Mouse (Mus musculus) megakaryocyte, embryonic 14.5 days (primary cell): ENCODE measurements at regions not wholly inside any gene's neighbourhood (a gene's known extent, or its start where the extent isn't known, plus 50 kb on each side); places are given as distances from the start of the nearest gene placed in this dataset.

Source experiments
- H3K27me3 ChIP-seq: replicated peaks from 2 replicates; pipeline ENCODE3; 2012; ENCODE audit warnings: inconsistent platforms
- H3K36me3 ChIP-seq: replicated peaks from 2 replicates; pipeline ENCODE3; 2012; ENCODE audit warnings: low read length, inconsistent platforms, mixed read lengths
- H3K4me1 ChIP-seq: 2 replicates; pipeline ENCODE4 v1.6.1; 2012; ENCODE audit warnings: inconsistent platforms
- H3K4me3 ChIP-seq: replicated peaks from 2 replicates; pipeline ENCODE3; 2012; ENCODE audit warnings: moderate library complexity, mild to moderate bottlenecking, inconsistent platforms
- H3K9me3 ChIP-seq: 2 replicates; pipeline ENCODE4 v1.6.1; 2012; ENCODE audit warnings: inconsistent platforms
- FLI1 ChIP-seq: IDR thresholded peaks from 2 replicates; pipeline ENCODE4 v1.6.1; 2012; ENCODE audit warnings: low read length, inconsistent platforms, mixed read lengths
- GATA1 ChIP-seq: IDR thresholded peaks from 3 replicates; pipeline ENCODE4 v1.6.1; 2012; ENCODE audit warnings: mixed read lengths, low read length, inconsistent platforms, borderline replicate concordance

GRCm38 (mm10) chr14:67568896-67569743, 1560.1 kb upstream of the Gulo start:
- TF ChIP-seq FLI1 (no peak), GATA1 (no peak)
- no peaks in the 10 kb centered on the region for H3K9me3 ChIP-seq
- no peak overlapping the region for H3K4me3 ChIP-seq
- H3K27me3 ChIP-seq: peaks cover 7% of the 10 kb centered on the region
- H3K4me1 ChIP-seq: no peaks in the 10 kb centered on the region
- H3K36me3 ChIP-seq: no peaks in the 10 kb centered on the region

DNA sequence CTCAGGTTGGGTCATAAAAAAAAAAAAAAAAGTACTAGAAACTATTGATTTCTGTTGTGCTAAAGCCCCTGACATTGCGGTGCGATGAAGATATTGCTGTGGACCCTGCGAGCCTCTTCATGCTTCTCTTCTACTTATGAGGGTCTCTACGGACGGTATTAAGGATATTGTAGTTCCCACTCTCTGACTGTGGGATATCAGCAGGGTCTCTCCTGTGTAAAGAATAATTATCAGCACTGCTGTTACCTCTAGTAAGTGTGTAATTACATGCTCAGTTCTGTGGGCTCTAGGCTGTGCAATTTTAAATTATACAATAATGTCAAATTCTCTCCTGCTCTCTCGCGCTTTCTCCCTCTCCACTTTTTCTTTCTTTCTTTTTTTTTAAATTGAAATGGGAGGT, 1545.9 kb upstream of the Gulo start:
- H3K36me3 ChIP-seq: no peaks in the 10 kb centered on the region
- no peak overlapping the region for H3K4me3 ChIP-seq
- H3K27me3 ChIP-seq: no peaks in the 10 kb centered on the region
- 0 out of 2 replicates have a peak, but pooled peaks cover 3% of the 10 kb centered on the region for H3K9me3 ChIP-seq
- H3K4me1 ChIP-seq: no peaks in the 10 kb centered on the region
- no peak for TF ChIP-seq FLI1
- no peak for TF ChIP-seq GATA1

GRCm38 (mm10) chr14:67550462-67551185, 1541.6 kb upstream of the Gulo start:
- Histone ChIP-seq H3K9me3 (peaks cover 30% of the 10 kb centered on the region), H3K36me3 (no peaks in the 10 kb centered on the region), H3K27me3 (no peaks in the 10 kb centered on the region), H3K4me1 (no peaks in the 10 kb centered on the region), H3K4me3 (no peak overlapping the region)
- no peak for TF ChIP-seq FLI1
- TF ChIP-seq GATA1: no peak

- Histone ChIP-seq H3K36me3 (no peaks in the 10 kb centered on the region), H3K4me1 (no peaks in the 10 kb centered on the region), H3K9me3 (peaks cover 46% of the 10 kb centered on the region), H3K27me3 (no peaks in the 10 kb centered on the region), H3K4me3 (no peak overlapping the region)
- no peak for TF ChIP-seq GATA1
- TF ChIP-seq FLI1: no peak
These were observed 1539.7 kb upstream of the Gulo start for GRCm38 (mm10) chr14:67548750-67549149.

DNA sequence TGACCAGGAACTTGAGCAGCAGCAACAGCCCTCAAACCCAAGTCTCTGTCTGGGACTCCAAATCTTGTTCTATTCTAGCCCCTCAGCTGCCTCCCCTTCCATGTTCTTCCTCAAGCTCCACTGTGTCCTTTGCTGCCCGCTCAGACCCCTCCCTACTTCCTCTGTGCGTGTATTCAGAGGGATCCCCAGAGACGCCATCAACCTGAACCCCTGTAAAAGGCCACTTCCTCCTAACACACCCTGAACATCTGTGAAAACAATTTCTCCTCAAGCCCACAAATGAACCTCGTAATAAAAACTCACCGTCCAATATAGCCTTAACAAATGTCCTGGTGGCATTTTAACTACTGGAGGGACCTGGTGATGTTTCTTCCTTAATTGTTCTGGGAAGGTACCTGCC, 1536.0 kb upstream of the Gulo start:
- TF ChIP-seq FLI1: no peak
- TF ChIP-seq GATA1: no peak
- no peaks in the 10 kb centered on the region for H3K36me3 ChIP-seq
- H3K27me3 ChIP-seq: no peaks in the 10 kb centered on the region
- no peak overlapping the region for H3K4me3 ChIP-seq
- H3K4me1 ChIP-seq: no peaks in the 10 kb centered on the region
- H3K9me3 ChIP-seq: peaks cover 61% of the 10 kb centered on the region

DNA sequence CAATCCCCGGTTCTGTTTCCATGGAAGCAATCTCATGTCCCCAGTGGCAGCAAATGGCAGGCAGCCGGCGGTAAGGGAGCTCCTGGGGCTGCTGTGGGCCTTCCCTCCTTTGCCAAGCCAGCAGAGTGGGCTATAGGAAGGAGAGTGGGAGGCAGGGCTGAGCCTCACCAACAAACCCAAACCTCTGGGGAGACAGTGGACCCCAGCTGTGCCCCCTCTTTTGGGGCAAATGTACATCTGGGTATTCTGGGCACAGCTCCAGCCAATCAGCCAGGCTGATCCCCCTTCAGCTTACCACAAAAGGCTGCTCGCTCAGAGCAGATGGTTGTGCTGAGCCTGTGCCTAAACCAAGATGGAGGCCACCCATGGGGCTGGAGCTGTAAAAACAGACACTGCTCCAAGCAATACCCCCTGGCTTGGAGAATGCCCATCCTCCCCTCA, 1532.3 kb upstream of the Gulo start:
- TF ChIP-seq GATA1: no peak
- no peak for TF ChIP-seq FLI1

GRCm38 (mm10) chr14:67538696-67539095, 1529.7 kb upstream of the Gulo start:
- TF ChIP-seq GATA1 (no peak), FLI1 (no peak)
- H3K4me1 ChIP-seq: no peaks in the 10 kb centered on the region
- H3K9me3 ChIP-seq: peaks cover 18% of the 10 kb centered on the region
- H3K36me3 ChIP-seq: no peaks in the 10 kb centered on the region
- no peak overlapping the region for H3K4me3 ChIP-seq
- no peaks in the 10 kb centered on the region for H3K27me3 ChIP-seq

More for the DNA sequence above, 1532.3 kb upstream of the Gulo start:
- Histone ChIP-seq H3K36me3 (no peaks in the 10 kb centered on the region), H3K4me1 (no peaks in the 10 kb centered on the region), H3K4me3 (no peak overlapping the region), H3K9me3 (peaks cover 38% of the 10 kb centered on the region), H3K27me3 (no peaks in the 10 kb centered on the region)

GRCm38 (mm10) chr14:67536787-67537659, 1528.0 kb upstream of the Gulo start:
- TF ChIP-seq GATA1 (no peak), FLI1 (no peak)
- no peak overlapping the region for H3K4me3 ChIP-seq
- no peaks in the 10 kb centered on the region for H3K36me3 ChIP-seq
- H3K4me1 ChIP-seq: no peaks in the 10 kb centered on the region
- H3K9me3 ChIP-seq: 0 out of 2 replicates have a peak, but pooled peaks cover 4% of the 10 kb centered on the region
- H3K27me3 ChIP-seq: no peaks in the 10 kb centered on the region

- Histone ChIP-seq H3K27me3 (no peaks in the 10 kb centered on the region), H3K9me3 (peaks cover 15% of the 10 kb centered on the region; the same call in 1 of the 2 replicates), H3K4me1 (no peaks in the 10 kb centered on the region), H3K4me3 (no peak overlapping the region), H3K36me3 (no peaks in the 10 kb centered on the region)
- TF ChIP-seq GATA1: no peak
- TF ChIP-seq FLI1: no peak
These were observed 1497.9 kb upstream of the Gulo start for GRCm38 (mm10) chr14:67506729-67507395.
